Mouse (Mus musculus): ENCODE data around the gene Lrwd1.

DNA sequence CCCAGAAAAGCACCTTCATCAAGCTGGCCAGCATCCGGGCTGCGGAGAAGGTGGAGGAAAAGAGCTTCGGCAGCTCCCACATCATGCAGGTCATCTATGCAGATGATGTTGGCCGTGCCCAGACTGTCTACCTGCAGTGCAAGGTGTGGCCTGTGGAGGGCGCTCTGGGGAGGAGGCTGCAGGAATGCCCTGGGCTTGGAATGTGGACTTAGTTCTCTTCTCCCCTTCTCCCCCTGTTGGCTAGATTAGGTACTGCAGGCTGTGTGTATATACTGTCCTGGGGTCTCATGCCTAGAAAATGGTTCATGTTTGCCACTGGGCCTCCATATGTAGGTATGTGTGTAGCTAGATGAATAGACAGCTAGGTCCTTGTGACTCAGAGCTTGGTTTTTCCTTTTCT is 31.4 kb downstream of the Lrwd1 start:
- TF ChIP-seq GATA1 (IDR thresholded peaks at IDR 0.05; ENCODE audit: borderline replicate concordance, low read length) = no peak
- no peak for TF ChIP-seq FLI1 (IDR thresholded peaks at IDR 0.05; ENCODE audit: low read length)
